Mouse (Mus musculus) CH12.LX (cell line): ENCODE results near the gene Caskin1. TPM values are rescaled to one million over a fixed set of nuclear protein-coding genes. Genes with fewer than 3 reads are reported as not detected.
"Not testable (repeated sequence)": the region's sequence is repeated elsewhere in the genome, so short reads cannot be mapped to it uniquely, and the experiment has no call there.

ENCODE experiments used
- DNase-seq: peaks from one replicate; pipeline ENCODE4 v3.0.0-alpha.2; 2013; ENCODE audit errors: extremely low read depth
- H3K27ac ChIP-seq: 2 replicates; pipeline ENCODE4 v1.5.1; 2012; ENCODE audit warnings: low read depth, mild to moderate bottlenecking, control low read depth, moderate library complexity; ENCODE audit not compliant: insufficient read depth
- H3K27me3 ChIP-seq: replicated peaks from 2 replicates; pipeline ENCODE3; 2012; ENCODE audit warnings: inconsistent platforms
- H3K36me3 ChIP-seq, 2 experiments: replicated peaks in 1 of 2; 2 replicates each; pipeline versions ENCODE3 to v1.6.1; 2012; ENCODE audit warnings: inconsistent platforms in 1 of 2, low read length in 1 of 2, mild to moderate bottlenecking in 1 of 2, mixed read lengths in 1 of 2, moderate library complexity in 1 of 2; ENCODE audit not compliant: control insufficient read depth in 1 of 2, insufficient read depth in 1 of 2
- H3K4me1 ChIP-seq, 2 experiments: 2 replicates each; pipeline ENCODE4 v1.6.1; 2012; ENCODE audit warnings: inconsistent platforms in 1 of 2, moderate library complexity in 1 of 2; ENCODE audit not compliant: insufficient read depth in 2 of 2, control insufficient read depth in 1 of 2
- H3K4me2 ChIP-seq: 2 replicates; pipeline ENCODE4 v1.6.1; 2012; ENCODE audit warnings: low read depth, mild to moderate bottlenecking, control low read depth; ENCODE audit not compliant: poor library complexity, insufficient read depth, severe bottlenecking
- H3K4me3 ChIP-seq, 3 experiments: fragments of 150-350 bp in 1 of 3; sonication (generic) in 1 of 3; replicated peaks in 1 of 3; 2 replicates each; pipeline versions ENCODE3 to v1.5.1; 2011 to 2012; ENCODE audit warnings: low read depth in 2 of 3, low read length in 2 of 3, mild to moderate bottlenecking in 2 of 3, moderate library complexity in 2 of 3, control low read depth in 1 of 3, improper control_type of control experiment in 1 of 3, inconsistent platforms in 1 of 3, mixed read lengths in 1 of 3; ENCODE audit not compliant: poor library complexity in 1 of 3
- H3K79me2 ChIP-seq: replicated peaks from 2 replicates; pipeline ENCODE4 v1.6.1; 2012; ENCODE audit warnings: mild to moderate bottlenecking, moderate library complexity; ENCODE audit not compliant: control insufficient read depth, poor library complexity, insufficient read depth, severe bottlenecking; ENCODE audit errors: extremely low read depth
- H3K9ac ChIP-seq: 2 replicates; pipeline ENCODE4 v1.6.1; 2012; ENCODE audit warnings: low read depth, mild to moderate bottlenecking, control low read depth, moderate library complexity; ENCODE audit not compliant: insufficient read depth
- H3K9me3 ChIP-seq: replicated peaks from 2 replicates; pipeline ENCODE3; 2012; ENCODE audit warnings: low read length, inconsistent platforms, mixed read lengths
- CHD2 ChIP-seq: IDR thresholded peaks from 2 replicates; pipeline ENCODE4 v1.6.1; 2011; ENCODE audit warnings: low read length, improper control_type of control experiment
- CTCF ChIP-seq, 2 experiments: IDR thresholded peaks in 1 of 2; conservative IDR thresholded peaks in 1 of 2; 2 replicates each; pipeline ENCODE4 v1.5.1; 2011 to 2012; ENCODE audit warnings: low read depth in 2 of 2, low read length in 2 of 2, improper control_type of control experiment in 1 of 2, inconsistent platforms in 1 of 2, mild to moderate bottlenecking in 1 of 2, moderate library complexity in 1 of 2
- E2F4 ChIP-seq: IDR thresholded peaks from 2 replicates; pipeline ENCODE4 v1.6.1; 2011; ENCODE audit warnings: low read depth, low read length, improper control_type of control experiment; ENCODE audit not compliant: insufficient replicate concordance
- ELF1 ChIP-seq: IDR thresholded peaks from 2 replicates; pipeline ENCODE4 v1.6.1; 2014; ENCODE audit warnings: low read depth, mild to moderate bottlenecking, inconsistent platforms, low read length, improper control_type of control experiment
- EP300 ChIP-seq: IDR thresholded peaks from 2 replicates; pipeline ENCODE4 v1.6.1; 2011; ENCODE audit warnings: low read length, improper control_type of control experiment
- ETS1 ChIP-seq: conservative IDR thresholded peaks from 2 replicates; pipeline ENCODE4 v1.6.1; 2012; ENCODE audit warnings: low read depth, mild to moderate bottlenecking, inconsistent platforms, low read length, improper control_type of control experiment, moderate library complexity
- GABPA ChIP-seq: IDR thresholded peaks from 2 replicates; pipeline ENCODE4 v1.6.1; 2012; ENCODE audit warnings: low read depth, low read length, improper control_type of control experiment, inconsistent platforms; ENCODE audit not compliant: insufficient replicate concordance
- HCFC1 ChIP-seq: IDR thresholded peaks from 2 replicates; pipeline ENCODE4 v1.6.1; 2012; ENCODE audit warnings: low read depth, mild to moderate bottlenecking, inconsistent platforms, low read length, improper control_type of control experiment
- IRF4 ChIP-seq: IDR thresholded peaks from 2 replicates; pipeline ENCODE4 v1.6.1; 2014; ENCODE audit warnings: low read depth, mild to moderate bottlenecking, inconsistent platforms, low read length, improper control_type of control experiment
- MAFK ChIP-seq: IDR thresholded peaks from 2 replicates; pipeline ENCODE4 v1.6.1; 2011; ENCODE audit warnings: low read length, improper control_type of control experiment; ENCODE audit not compliant: insufficient replicate concordance
- NRF1 ChIP-seq: IDR thresholded peaks from 2 replicates; pipeline ENCODE4 v1.6.1; 2014; ENCODE audit warnings: low read depth, mild to moderate bottlenecking, inconsistent platforms, low read length, improper control_type of control experiment, moderate library complexity
- POLR2AphosphoS2 ChIP-seq: IDR thresholded peaks from 2 replicates; pipeline ENCODE4 v1.6.1; 2011; ENCODE audit warnings: low read depth, low read length, improper control_type of control experiment
- RAD21 ChIP-seq: IDR thresholded peaks from 2 replicates; pipeline ENCODE4 v1.6.1; 2011; ENCODE audit warnings: low read depth, mild to moderate bottlenecking, low read length, improper control_type of control experiment, moderate library complexity
- SIN3A ChIP-seq: IDR thresholded peaks from 2 replicates; pipeline ENCODE4 v1.6.1; 2012; ENCODE audit warnings: low read length, improper control_type of control experiment, inconsistent platforms
- SMC3 ChIP-seq: IDR thresholded peaks from 2 replicates; pipeline ENCODE4 v1.6.1; 2011; ENCODE audit warnings: low read depth, low read length, improper control_type of control experiment
- TBP ChIP-seq: conservative IDR thresholded peaks from 2 replicates; pipeline ENCODE4 v1.6.1; 2011; ENCODE audit warnings: low read depth, low read length, improper control_type of control experiment
- UBTF ChIP-seq: IDR thresholded peaks from 2 replicates; pipeline ENCODE4 v1.6.1; 2012; ENCODE audit warnings: low read depth, mild to moderate bottlenecking, inconsistent platforms, low read length, improper control_type of control experiment, moderate library complexity
- USF2 ChIP-seq: conservative IDR thresholded peaks from 2 replicates; pipeline ENCODE4 v1.6.1; 2011; ENCODE audit warnings: low read depth, low read length, improper control_type of control experiment
- ZC3H11A ChIP-seq: IDR thresholded peaks from 2 replicates; pipeline ENCODE4 v1.6.1; 2012; ENCODE audit warnings: low read depth, mild to moderate bottlenecking, inconsistent platforms, low read length, improper control_type of control experiment
- dilution Hi-C: fragments of 300-500 bp; cut with MboI; formaldehyde crosslinking; loops from 2 replicates; pipeline ENCODE4 v1.14.3; 2020; ENCODE audit warnings: low sequenced_read_pairs; ENCODE audit not compliant: extremely low pct_unique_long_range_greater_than_20kb, extremely low pct_ligation_motif_present
- in situ Hi-C: fragments of 300-500 bp; cut with MboI; formaldehyde crosslinking; loops from 3 replicates; pipeline ENCODE4 v1.14.3; 2019; ENCODE audit warnings: low sequenced_read_pairs, low pct_ligation_motif_present, low pct_unique_long_range_greater_than_20kb, mixed read lengths
- polyA plus RNA-seq: library from polyadenylated mRNA; unstranded; fragments of >175 nt; gene quantifications from 2 replicates; pipeline ENCODE4 v1.2.1, GENCODE M21; 2012; ENCODE audit warnings: low read depth; ENCODE audit not compliant: insufficient read length
- total RNA-seq, 2 experiments: library from RNA; depleted of rRNA; stranded (reverse); fragments of 300-350 nt in 1 of 2; fragments of >200 nt in 1 of 2; gene quantifications; 2 replicates each; pipeline ENCODE4 v1.2.3; 2012 to 2014

The Caskin1 gene
- total and polyA plus RNA-seq, 3 experiments: 0.08 to 0.71 TPM; not detected in 1

DNA sequence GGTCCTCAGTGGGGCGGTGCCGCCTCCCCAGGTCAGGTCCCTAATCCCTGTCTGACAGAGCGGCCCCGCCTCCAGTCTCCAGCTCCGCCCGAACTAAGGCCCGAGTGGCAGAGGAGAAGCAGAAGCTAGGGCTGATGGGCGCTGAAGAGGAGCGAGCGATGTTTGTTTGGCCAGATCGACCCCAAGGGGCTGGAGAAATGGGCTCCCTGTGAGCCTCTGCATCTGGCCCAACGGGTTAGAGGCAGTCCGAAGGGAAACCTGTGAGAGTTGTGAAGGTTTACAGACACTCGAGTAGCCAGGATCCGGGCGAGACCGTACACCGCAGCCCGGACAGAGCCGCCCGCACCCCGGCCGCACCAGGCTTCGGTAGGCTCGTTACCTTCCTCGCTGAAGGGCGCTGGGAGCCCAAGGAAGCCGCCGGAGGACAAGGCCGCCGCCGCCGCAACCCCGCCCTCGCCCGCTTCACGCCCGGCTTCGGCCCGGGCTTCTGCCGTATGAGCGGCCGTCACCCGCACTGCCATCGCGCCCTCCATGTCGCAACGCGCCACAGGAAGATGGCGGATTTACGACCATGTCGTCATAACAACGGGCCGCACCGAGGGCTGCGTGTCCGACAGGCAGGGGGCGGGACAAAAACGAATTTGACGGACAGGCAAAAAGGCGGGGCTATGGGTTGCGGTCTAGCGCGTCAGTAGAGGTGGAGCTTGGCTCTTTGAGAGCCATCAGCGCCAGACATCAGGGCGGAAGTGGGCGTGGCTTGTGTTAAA is 33.5 kb upstream of the Caskin1 start (continued):
- TF ChIP-seq MAFK: no peak
- no peak for TF ChIP-seq USF2
- peak; percentile 83 for TF ChIP-seq HCFC1
- no peak for TF ChIP-seq POLR2AphosphoS2
- TF ChIP-seq IRF4: peak; percentile 2
- TF ChIP-seq CHD2: no peak
- peak; percentile 60 for TF ChIP-seq NRF1
- TF ChIP-seq ELF1: peak; percentile 87
- TF ChIP-seq EP300: no peak
- no peak for TF ChIP-seq RAD21
- TF ChIP-seq SIN3A: no peak; the same call in 1 of the 2 replicates
- no peak for TF ChIP-seq CTCF (conservative IDR thresholded peaks at IDR 0.05 in 1 of 2, IDR thresholded peaks at IDR 0.05 in 1 of 2; ENCODE audit: low read depth in 2 of 2, low read length in 2 of 2)
- TF ChIP-seq ETS1: no peak
- TF ChIP-seq ZC3H11A: no peak
- TF ChIP-seq GABPA: no peak
- TF ChIP-seq UBTF: 0 out of 2 replicates have a peak, but pooled peaks have one; percentile 59
- TF ChIP-seq E2F4: no peak
- TF ChIP-seq SMC3: no peak
- 0 out of 2 replicates have a peak, but pooled peaks have one; percentile 15 for TF ChIP-seq TBP

DNA sequence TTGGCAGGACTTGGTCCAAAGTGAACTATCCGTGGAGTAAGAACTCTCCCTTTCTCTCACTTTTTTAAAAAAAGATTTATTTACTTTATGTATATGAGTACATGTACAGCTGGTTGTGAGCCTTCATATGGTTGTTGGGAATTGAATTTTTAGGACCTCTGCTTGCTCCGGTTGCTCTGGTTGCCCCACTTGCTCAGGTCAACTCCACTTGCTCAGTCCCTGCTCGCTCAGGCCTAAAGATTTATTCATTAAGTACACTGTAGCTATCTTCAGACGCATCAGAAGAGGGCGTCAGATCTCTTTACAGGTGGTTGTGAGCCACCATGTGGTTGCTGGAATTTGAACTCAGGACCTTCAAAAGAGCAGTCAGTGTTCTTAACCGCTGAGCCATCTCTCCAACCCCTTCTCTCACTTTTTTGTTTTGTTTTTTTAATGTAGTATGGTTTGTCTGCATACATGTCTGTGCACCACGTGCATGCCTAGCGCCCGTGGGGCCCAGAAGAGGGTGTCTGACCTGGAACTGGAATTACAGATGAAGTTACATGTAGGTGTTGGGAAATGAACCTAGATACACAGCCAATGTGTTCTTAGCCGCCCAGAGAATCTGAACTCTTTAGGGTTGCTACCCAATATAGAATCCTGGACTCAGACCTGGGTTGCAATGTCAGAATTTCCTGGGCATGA is 32.7 kb upstream of the Caskin1 start:
- in situ Hi-C loops: not testable (repeated sequence)

More for the DNA sequence above, 32.7 kb upstream of the Caskin1 start:
- H3K4me1 ChIP-seq: peaks cover 0 to 18% of the 10 kb centered on the region in 2 experiments; a peak in 2 of 4 replicates
- H3K9ac ChIP-seq, H3K9me3 ChIP-seq, H3K27me3 ChIP-seq, H3K27ac ChIP-seq, DNase-seq, dilution Hi-C loops: not testable (repeated sequence)
- peaks cover 15% of the 10 kb centered on the region for H3K79me2 ChIP-seq
- peak in 1 of 2 experiments; percentile 12; a peak in 1 of 4 replicates for TF ChIP-seq CTCF (conservative IDR thresholded peaks at IDR 0.05 in 1 of 2, IDR thresholded peaks at IDR 0.05 in 1 of 2; ENCODE audit: low read depth in 2 of 2, low read length in 2 of 2)
- peaks cover 9 to 19% of the 10 kb centered on the region in 2 experiments for H3K36me3 ChIP-seq
- H3K4me3 ChIP-seq: peak overlapping the region in 2 of 3 experiments; percentile 28 to 91
- H3K4me2 ChIP-seq: peak overlapping the region; percentile 27; the same call in 1 of the 2 replicates
